Mouse (Mus musculus) heart, postnatal 10 days (tissue): ENCODE measurements around the gene Rhbg. TPM values are rescaled to one million over a fixed set of nuclear protein-coding genes. Genes with fewer than 3 reads are reported as not detected.
A peak's percentile ranks its signal among the peaks of the same experiment; 100 is the strongest.

Experiments used
- DNase-seq, 2 experiments: peaks; one replicate each; pipeline ENCODE4 v3.0.0; 2021
- intact Hi-C: fragments of 180-260 bp; cut with DNase I; formaldehyde crosslinking; loops from one replicate; pipeline ENCODE4 v1.15.1; 2025
- total RNA-seq, 2 experiments: library from RNA; stranded (reverse); gene quantifications; 2 replicates each; pipeline ENCODE4 v1.2.3; 2021

The Rhbg gene
- total RNA-seq, 2 experiments from 2014 or later, result not detected

- intact Hi-C loops, result no loop called here
- DNase-seq, result no peak
Measured at GRCm38 (mm10) chr3:88262346-88262745, 7.8 kb upstream of the Rhbg start.

GRCm38 (mm10) chr3:88256382-88256781, 1.9 kb upstream of the Rhbg start:
- DNase-seq, result no peak
- intact Hi-C loops, result no loop called here

- intact Hi-C loops, result no loop called here
Measured at GRCm38 (mm10) chr3:88255950-88256349, 1.4 kb upstream of the Rhbg start.

GRCm38 (mm10) chr3:88252739-88253138, 1.8 kb downstream of the Rhbg start:
- intact Hi-C loops, result no loop called here
- no peak for DNase-seq

More at GRCm38 (mm10) chr3:88255950-88256349, 1.4 kb upstream of the Rhbg start:
- no peak for DNase-seq

- intact Hi-C loops, result no loop called here
Measured at GRCm38 (mm10) chr3:88248406-88248805, 6.1 kb downstream of the Rhbg start.

GRCm38 (mm10) chr3:88247666-88248065, 6.8 kb downstream of the Rhbg start:
- intact Hi-C loops, result no loop called here
- no peak for DNase-seq

More at GRCm38 (mm10) chr3:88248406-88248805, 6.1 kb downstream of the Rhbg start:
- DNase-seq, result no peak

GRCm38 (mm10) chr3:88245811-88246210, 8.7 kb downstream of the Rhbg start:
- DNase-seq, result peak; percentile 54 to 83
- intact Hi-C loops, result no loop called here

- DNase-seq, result peak; percentile 27 to 63
- intact Hi-C loops, result loop anchor here (5.0 kb wide), 1 partner anchor 157 kb away; no protein-coding TSS in a partner anchor
Measured at GRCm38 (mm10) chr3:88244071-88244470, 10.4 kb downstream of the Rhbg start.

GRCm38 (mm10) chr3:88242531-88242930, 12.0 kb downstream of the Rhbg start:
- intact Hi-C loops, result loop anchor here (1.0 to 5.0 kb wide), 2 partner anchors 50 to 155 kb away; no protein-coding TSS in a partner anchor
- peak; percentile 75 to 87 for DNase-seq

- intact Hi-C loops, result loop anchor here (5.0 kb wide), 1 partner anchor 154 kb away; no protein-coding TSS in a partner anchor
- no peak for DNase-seq
Measured at GRCm38 (mm10) chr3:88241045-88241786, 13.3 kb downstream of the Rhbg start.

GRCm38 (mm10) chr3:88239446-88239845, 15.1 kb downstream of the Rhbg start:
- intact Hi-C loops, result no loop called here
- no peak for DNase-seq

GRCm38 (mm10) chr3:88238866-88239391, 15.6 kb downstream of the Rhbg start:
- intact Hi-C loops, result no loop called here

GRCm38 (mm10) chr3:88237556-88238194, 16.8 kb downstream of the Rhbg start:
- intact Hi-C loops, result no loop called here
- DNase-seq, result peak in 1 of 2 experiments; percentile 48

More at GRCm38 (mm10) chr3:88238866-88239391, 15.6 kb downstream of the Rhbg start:
- DNase-seq, result no peak

- intact Hi-C loops, result no loop called here
Measured at GRCm38 (mm10) chr3:88237161-88237555, 17.4 kb downstream of the Rhbg start.

GRCm38 (mm10) chr3:88235616-88236015, 18.9 kb downstream of the Rhbg start:
- DNase-seq, result no peak
- intact Hi-C loops, result no loop called here

More at GRCm38 (mm10) chr3:88237161-88237555, 17.4 kb downstream of the Rhbg start:
- no peak for DNase-seq

GRCm38 (mm10) chr3:88235216-88235615, 19.3 kb downstream of the Rhbg start:
- no peak for DNase-seq
- intact Hi-C loops, result no loop called here

GRCm38 (mm10) chr3:88234041-88234440, 20.5 kb downstream of the Rhbg start:
- DNase-seq, result no peak
- intact Hi-C loops, result no loop called here

- intact Hi-C loops, result no loop called here
- DNase-seq, result no peak
Measured at GRCm38 (mm10) chr3:88232851-88233649, 21.5 kb downstream of the Rhbg start.

GRCm38 (mm10) chr3:88232301-88232702, 22.2 kb downstream of the Rhbg start:
- DNase-seq, result no peak
- intact Hi-C loops, result no loop called here

- no peak for DNase-seq
- intact Hi-C loops, result no loop called here
Measured at GRCm38 (mm10) chr3:88231061-88231641, 23.4 kb downstream of the Rhbg start.
